Mouse (Mus musculus) left cerebral cortex, adult 9 months (tissue): ENCODE results near the gene Cebpe.

Source experiments
- DNase-seq, 2 experiments: peaks; one replicate each; pipeline ENCODE4 v3.0.0; 2022; ENCODE audit warnings: low spot score in 2 of 2

Cebpe gene

GRCm38 (mm10) chr14:54712074-54712473 lies at the start of gene Cebpe:
TSS of gene Cebpe (minus strand) at chr14:54712174.
- DNase-seq: no peak

DNA sequence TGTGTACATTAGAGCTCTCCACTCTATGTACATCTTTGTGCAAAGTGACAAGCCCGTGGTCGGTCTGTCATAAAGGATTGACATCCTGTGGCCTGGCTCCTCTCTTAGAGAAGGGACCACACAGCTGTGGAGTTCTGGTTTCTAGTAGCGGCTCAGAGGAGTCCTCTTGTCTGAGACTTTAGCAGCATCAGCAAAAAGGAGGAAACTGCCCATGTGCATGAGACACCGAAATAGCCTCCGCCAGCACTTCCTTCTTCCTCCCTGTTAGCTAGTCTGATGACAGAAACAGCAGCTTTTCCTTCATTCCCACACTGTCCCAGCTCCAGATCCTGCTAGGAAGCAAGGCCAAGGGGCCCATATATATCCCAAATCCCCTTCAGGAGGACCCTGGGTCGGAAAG lies 44.4 kb upstream of the Cebpe start:
- peak in 1 of 2 experiments; percentile 51 for DNase-seq

GRCm38 (mm10) chr14:54754602-54755018 lies 42.6 kb upstream of the Cebpe start:
- no peak for DNase-seq

DNA sequence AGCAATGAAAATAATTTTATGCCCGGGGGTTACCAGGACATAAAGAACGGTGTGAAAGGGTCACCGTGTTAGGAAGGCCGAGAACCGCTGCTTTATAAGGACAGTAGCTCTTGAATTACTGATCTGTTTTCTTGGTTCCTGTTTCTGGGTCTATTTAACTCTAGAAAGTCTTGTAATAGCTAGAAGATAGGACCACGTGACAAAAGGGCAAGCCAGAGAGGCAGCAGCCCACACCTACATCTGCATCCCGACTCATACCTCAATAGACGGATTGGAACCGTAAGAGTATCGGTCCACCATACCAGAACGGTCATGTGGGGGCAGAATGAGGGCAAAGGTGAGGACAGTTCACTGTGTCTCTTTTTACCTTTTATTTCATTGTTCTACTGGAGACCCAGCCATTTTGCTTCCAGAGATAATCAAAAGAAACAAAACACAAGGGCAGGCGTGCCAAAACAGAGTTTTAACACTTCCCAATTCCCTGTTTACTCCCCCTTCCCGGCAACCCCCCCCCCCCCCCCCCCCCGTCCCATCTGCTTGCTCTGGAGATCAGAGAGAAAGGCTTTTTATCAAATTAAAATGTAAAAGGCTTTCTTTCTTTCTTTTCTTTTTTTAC lies 42.1 kb upstream of the Cebpe start:
- DNase-seq: no peak

GRCm38 (mm10) chr14:54752938-54753337 lies 41.0 kb upstream of the Cebpe start:
- no peak for DNase-seq

- DNase-seq: no peak
These were observed 39.8 kb upstream of the Cebpe start for GRCm38 (mm10) chr14:54751768-54752167.

- DNase-seq: no peak
These were observed 37.3 kb upstream of the Cebpe start for GRCm38 (mm10) chr14:54749238-54749637.

- no peak for DNase-seq
These were observed 36.3 kb upstream of the Cebpe start for GRCm38 (mm10) chr14:54747942-54748917.

DNA sequence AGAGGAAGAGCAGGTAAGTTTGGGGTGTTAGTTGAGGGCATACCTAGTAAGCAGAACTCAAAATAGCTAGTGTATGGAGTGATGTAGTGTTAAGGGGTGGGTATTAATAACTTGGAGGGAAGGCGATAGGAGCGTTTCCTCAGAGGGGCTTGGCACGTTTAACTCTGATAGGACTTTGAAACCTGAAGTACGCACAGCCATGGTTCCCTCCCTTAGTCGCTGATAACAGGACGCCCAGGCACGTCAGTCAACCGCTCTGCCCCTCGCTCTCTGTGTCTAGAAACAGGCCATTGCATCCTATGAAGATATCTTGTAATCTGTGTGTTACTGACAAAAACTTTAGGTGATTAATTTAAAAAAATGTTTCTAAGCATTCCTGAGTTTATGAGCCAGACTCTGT lies 34.1 kb upstream of the Cebpe start:
- DNase-seq: no peak

- no peak for DNase-seq
These were observed 32.5 kb upstream of the Cebpe start for GRCm38 (mm10) chr14:54744473-54744872.

- DNase-seq: no peak
These were observed 30.4 kb upstream of the Cebpe start for GRCm38 (mm10) chr14:54742375-54742774.

DNA sequence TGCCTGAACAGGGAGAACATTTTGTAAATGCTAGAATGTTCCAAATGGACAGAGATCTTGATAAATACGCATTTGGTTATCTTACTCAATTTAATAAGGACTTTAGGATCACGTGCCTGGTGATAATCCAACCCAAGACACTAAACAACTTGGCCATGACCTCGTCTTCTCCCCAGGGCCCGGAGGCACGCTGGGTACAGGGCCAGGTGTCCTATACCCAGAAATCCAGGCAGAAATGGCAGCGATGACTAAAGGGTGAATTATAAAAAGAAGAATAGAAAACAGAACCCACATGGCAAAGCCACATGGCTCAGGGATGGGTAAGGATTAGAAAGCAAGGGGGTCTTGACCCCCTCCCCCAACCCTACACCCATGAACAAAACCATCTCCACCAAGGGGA lies 29.7 kb upstream of the Cebpe start:
- no peak for DNase-seq

DNA sequence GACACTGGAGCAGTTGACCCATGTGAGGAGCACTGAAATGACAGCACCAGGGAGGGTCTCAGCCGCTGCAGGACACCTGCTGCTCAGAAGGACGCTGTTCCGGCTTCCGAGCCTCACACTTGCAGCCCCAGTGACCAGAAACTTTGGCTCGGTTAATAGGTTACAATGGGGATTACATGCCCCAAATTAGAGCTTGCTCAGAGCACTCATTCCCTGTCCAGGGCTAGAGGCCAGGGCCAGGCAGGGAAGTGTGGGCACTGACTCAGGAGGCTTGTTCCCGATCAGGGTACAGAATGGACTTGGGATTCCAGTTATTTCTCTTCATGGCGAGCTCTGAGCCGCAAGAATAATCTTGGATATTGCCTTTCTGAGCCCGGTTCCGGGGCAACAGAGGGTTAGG lies 25.7 kb upstream of the Cebpe start:
- DNase-seq: no peak

DNA sequence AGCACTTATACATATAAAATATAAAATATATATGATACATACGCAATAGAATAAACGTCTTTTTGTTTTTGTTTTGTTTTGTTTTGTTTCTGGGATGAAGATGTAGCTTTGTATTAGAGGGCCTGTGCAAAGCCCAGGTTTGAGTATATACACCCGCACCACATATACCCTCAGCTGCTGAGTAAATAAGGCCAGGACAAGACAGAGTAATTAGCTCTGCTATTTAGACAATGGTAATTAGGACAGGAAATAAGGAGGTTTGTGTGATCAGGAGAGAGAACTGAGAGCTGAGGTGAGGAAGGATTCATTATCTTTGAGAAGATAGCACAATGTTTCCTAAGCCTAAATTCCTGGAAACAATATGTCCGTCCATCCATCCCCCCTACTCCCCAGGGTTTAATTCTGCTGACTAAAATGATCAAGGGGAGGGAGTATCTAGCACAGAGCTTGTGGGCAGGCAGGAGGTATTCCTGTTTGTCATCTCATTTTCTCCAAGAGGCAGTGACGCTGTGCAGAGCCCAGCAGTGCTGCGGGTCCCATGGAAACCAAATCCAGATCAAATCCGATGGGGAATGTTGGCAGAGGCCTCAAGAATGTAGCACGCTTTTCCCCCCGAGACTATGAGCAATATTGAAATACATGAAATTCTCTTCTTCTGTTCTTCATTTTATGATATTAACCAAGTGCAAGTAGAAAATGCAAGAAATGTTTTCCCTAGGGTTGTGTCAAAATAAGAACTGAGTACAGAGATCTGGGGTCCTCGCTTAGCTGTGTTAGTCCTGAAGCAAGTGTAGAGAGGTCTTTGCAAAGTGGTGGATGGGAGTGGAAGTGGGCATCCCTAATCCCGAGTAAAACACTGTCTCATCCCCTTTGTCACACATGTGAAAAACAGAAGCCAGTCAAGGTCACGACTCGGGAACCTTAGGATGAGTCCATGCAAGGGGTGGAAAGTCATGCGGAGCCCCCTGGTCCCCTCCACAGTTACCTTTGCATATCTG lies 24.9 kb upstream of the Cebpe start:
- DNase-seq: peak in 1 of 2 experiments; percentile 68

GRCm38 (mm10) chr14:54735221-54735620 lies 23.2 kb upstream of the Cebpe start:
- DNase-seq: no peak

DNA sequence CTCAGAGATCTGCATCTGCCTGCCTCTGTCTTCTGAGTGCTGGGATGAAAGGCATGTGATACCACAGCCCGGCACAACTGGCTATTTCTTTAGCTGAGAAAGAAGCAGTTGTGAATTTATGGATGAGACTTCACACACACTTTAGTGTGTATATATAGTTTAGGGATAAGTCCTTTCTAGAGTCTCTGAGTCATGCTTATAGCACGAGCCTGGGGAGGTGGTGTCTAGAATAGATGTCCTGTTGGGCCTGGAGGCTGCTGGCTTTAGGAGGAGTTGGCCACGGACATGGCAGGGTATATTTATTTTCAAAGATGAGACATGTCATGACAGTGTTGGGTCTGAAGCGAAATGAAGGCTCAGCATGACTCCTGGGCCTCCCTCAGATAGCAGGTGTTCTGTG lies 22.0 kb upstream of the Cebpe start:
- no peak for DNase-seq

DNA sequence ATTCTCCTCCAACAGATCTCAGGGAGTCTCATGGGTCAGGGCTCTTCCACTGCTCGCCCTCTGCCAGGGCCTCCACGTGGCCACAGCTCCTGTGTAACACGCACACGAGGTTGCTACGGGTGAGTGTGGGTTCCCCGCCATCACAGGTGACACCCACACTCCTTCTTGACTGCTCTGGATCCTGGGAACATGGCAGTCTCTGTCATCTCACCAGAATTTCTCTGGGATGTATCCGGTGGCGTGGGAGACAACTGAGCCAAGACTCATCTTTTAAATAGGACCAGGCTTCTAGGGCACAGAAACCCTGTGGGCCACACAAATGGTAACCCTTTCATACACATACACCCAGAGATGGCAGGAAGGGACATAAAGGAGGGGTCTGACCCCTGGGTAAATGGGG lies 20.2 kb upstream of the Cebpe start:
- no peak for DNase-seq

DNA sequence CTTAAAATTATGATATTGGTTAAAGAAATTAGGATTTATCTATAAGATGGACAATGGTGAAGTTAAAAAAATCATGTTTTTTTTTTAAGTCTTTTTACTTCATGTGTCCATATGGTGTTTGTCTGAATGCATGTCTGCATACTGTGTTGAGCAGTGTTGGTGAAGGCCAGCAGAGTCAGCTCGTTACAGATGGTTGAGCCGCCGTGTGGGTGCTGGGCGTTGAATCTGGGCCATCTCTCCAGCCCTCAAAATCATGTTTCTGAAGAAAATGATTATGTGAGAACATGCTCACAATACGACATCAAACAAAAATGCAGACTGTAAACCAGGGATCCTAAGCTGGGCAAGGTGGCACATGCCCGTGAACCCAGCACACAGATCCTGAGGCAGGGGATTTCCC lies 18.3 kb upstream of the Cebpe start:
- peak in 1 of 2 experiments; percentile 64 for DNase-seq

DNA sequence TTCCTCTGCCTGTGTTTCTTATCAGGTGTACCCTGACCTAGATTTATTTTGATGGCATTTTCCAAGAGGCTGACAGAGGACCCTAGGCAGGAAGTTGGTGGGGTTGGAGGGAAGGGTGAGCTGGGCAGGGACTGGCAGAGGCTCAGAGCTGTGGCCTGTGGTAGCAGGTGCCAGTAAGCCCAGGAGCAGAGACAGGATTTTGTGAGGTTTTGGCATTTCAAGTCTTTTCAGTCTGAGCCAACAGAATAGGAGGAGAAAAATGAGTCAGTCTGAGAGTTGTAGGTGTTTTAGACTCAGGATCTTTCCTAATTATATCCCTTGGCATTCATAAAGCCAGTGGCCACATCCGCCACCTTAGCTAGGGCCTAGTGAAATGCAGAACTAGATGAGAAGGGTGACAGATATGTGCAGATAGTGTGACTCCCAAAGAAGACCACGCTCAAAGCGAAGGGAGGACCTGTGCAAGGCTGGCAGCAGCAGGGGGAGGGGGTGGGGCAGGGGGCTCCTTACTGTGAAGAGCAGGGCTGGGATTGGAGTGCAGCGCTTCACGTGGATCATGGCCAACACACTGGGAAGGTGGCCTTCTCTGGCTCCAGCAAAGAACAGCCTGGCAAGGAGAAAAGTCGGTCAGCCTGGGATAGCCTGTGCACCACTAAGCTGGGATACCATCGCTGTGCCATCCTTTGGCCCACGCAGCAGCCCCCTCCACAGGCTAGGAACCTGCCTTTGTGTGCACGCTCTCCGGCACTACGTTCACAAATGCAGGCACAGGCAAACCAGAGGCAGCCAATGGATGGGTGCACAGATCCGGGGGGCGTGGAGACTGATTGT lies 17.1 kb upstream of the Cebpe start:
- DNase-seq: peak in 1 of 2 experiments; percentile 42

GRCm38 (mm10) chr14:54727565-54727964 lies 15.6 kb upstream of the Cebpe start:
- no peak for DNase-seq

- no peak for DNase-seq
These were observed 12.1 kb upstream of the Cebpe start for GRCm38 (mm10) chr14:54724049-54724448.
